Mouse (Mus musculus) ovary, adult 18-20 months (tissue): Measurements from ENCODE around the gene Nup50.

Experiments
- DNase-seq: peaks from one replicate; pipeline ENCODE4 v3.0.0; 2022; ENCODE audit warnings: low spot score, mixed read lengths

Nup50 gene

GRCm38 (mm10) chr15:84989771-84990170 is 66.6 kb downstream of the Nup50 start:
- no peak for DNase-seq
